Mouse (Mus musculus) adrenal gland, adult 18-20 months (tissue): ENCODE results near the gene Calm1. TPM values are rescaled to one million over a fixed set of nuclear protein-coding genes. Genes with fewer than 3 reads are reported as not detected.

Source experiments
- total RNA-seq, 2 experiments: library from RNA; stranded (reverse); gene quantifications; 1 replicate in 1 of 2; 2 replicates in 1 of 2; pipeline ENCODE4 v1.2.3; 2021

Calm1 gene
- total RNA-seq, 2 experiments from 2014 or later = 397 to 428 TPM

Other genes starting within 250 kb of the Calm1 start
- 1 to 10 TPM; 1.2 TPM for gene Kcnk13, start 234.9 kb upstream of the Calm1 start, total RNA-seq
- 100 to 1,000 TPM; 185 to 265 TPM for gene Psmc1, start 89.3 kb upstream of the Calm1 start, total RNA-seq
- gene Nrde2, start 39.8 kb upstream of the Calm1 start, total RNA-seq = 10 to 100 TPM in 1 of 2 experiments, 1 to 10 TPM in 1; 8.9 to 14.8 TPM